Mouse (Mus musculus) myocyte (in vitro differentiated cells): ENCODE measurements around the gene H2-T3. TPM values are rescaled to one million over a fixed set of nuclear protein-coding genes. Genes with fewer than 3 reads are reported as not detected.
A peak's percentile ranks its signal among the peaks of the same experiment; 100 is the strongest.
"Not testable (repeated sequence)": the region's sequence is repeated elsewhere in the genome, so short reads cannot be mapped to it uniquely, and the experiment has no call there.

ENCODE experiments used
- H3K27me3 ChIP-seq: one replicate; pipeline ENCODE4 v1.6.1; 2011; ENCODE audit not compliant: control insufficient read depth, insufficient read depth, insufficient read length
- H3K36me3 ChIP-seq: one replicate; pipeline ENCODE4 v1.6.1; 2011; ENCODE audit not compliant: control insufficient read depth, insufficient read depth
- H3K4me2 ChIP-seq: one replicate; pipeline ENCODE4 v1.6.1; 2011; ENCODE audit warnings: low read depth, control low read depth
- H3K4me3 ChIP-seq: one replicate; pipeline ENCODE4 v1.5.1; 2011; ENCODE audit warnings: mild to moderate bottlenecking, control low read depth, moderate library complexity
- H3K79me2 ChIP-seq: one replicate; pipeline ENCODE4 v1.6.1; 2011; ENCODE audit not compliant: control insufficient read depth, insufficient read depth
- H3ac ChIP-seq: one replicate; pipeline ENCODE4 v1.6.1; 2011; ENCODE audit not compliant: control insufficient read depth, insufficient read length
- CEBPB ChIP-seq: IDR thresholded peaks from 2 replicates; pipeline ENCODE4 v1.6.1; 2011; ENCODE audit warnings: mild to moderate bottlenecking, moderate library complexity; ENCODE audit not compliant: poor library complexity, insufficient read depth, severe bottlenecking
- E2F4 ChIP-seq: IDR thresholded peaks from one replicate; pipeline ENCODE4 v1.6.1; 2011; ENCODE audit warnings: mild to moderate bottlenecking, control low read depth, moderate library complexity; ENCODE audit not compliant: insufficient read depth
- MAX ChIP-seq: IDR thresholded peaks from one replicate; pipeline ENCODE4 v1.6.1; 2011; ENCODE audit warnings: low read depth, mild to moderate bottlenecking, control low read depth
- MYOD1 ChIP-seq, 3 experiments: IDR thresholded peaks; one replicate each; pipeline ENCODE4 v1.6.1; 2011; ENCODE audit warnings: control low read depth in 2 of 3, low read depth in 2 of 3, mild to moderate bottlenecking in 2 of 3, moderate library complexity in 1 of 3; ENCODE audit not compliant: insufficient read length in 2 of 3, control insufficient read depth in 1 of 3
- MYOG ChIP-seq, 3 experiments: IDR thresholded peaks; one replicate each; pipeline ENCODE4 v1.6.1; 2011; ENCODE audit warnings: control low read depth in 2 of 3, low read depth in 2 of 3, mild to moderate bottlenecking in 2 of 3; ENCODE audit not compliant: insufficient read length in 2 of 3, control insufficient read depth in 1 of 3, insufficient read depth in 1 of 3
- POLR2A ChIP-seq: IDR thresholded peaks from one replicate; pipeline ENCODE4 v1.6.1; 2011; ENCODE audit warnings: low read depth, mild to moderate bottlenecking, control low read depth, moderate library complexity; ENCODE audit not compliant: insufficient read length
- POLR2AphosphoS2 ChIP-seq: IDR thresholded peaks from one replicate; pipeline ENCODE4 v1.6.1; 2011; ENCODE audit warnings: low read depth, control low read depth; ENCODE audit not compliant: insufficient read length
- REST ChIP-seq: IDR thresholded peaks from one replicate; pipeline ENCODE4 v1.6.1; 2011; ENCODE audit warnings: mild to moderate bottlenecking, control low read depth, moderate library complexity; ENCODE audit not compliant: insufficient read depth, insufficient read length
- SRF ChIP-seq: IDR thresholded peaks from one replicate; pipeline ENCODE4 v1.6.1; 2011; ENCODE audit warnings: low read depth; ENCODE audit not compliant: control insufficient read depth, insufficient read length
- TCF12 ChIP-seq: IDR thresholded peaks from one replicate; pipeline ENCODE4 v1.6.1; 2011; ENCODE audit warnings: mild to moderate bottlenecking, control low read depth; ENCODE audit not compliant: poor library complexity, insufficient read depth, severe bottlenecking
- TCF3 ChIP-seq: IDR thresholded peaks from one replicate; pipeline ENCODE4 v1.6.1; 2011; ENCODE audit warnings: low read depth, control low read depth; ENCODE audit not compliant: insufficient read length
- USF1 ChIP-seq: IDR thresholded peaks from one replicate; pipeline ENCODE4 v1.6.1; 2011; ENCODE audit warnings: low read depth, mild to moderate bottlenecking, control low read depth, moderate library complexity
- polyA plus RNA-seq: library from polyadenylated mRNA; unstranded; fragments of >200 nt; fragmentation: generic; extraction: Trizol; gene quantifications from one replicate; pipeline ENCODE4 v1.2.1, GENCODE M21; 2012; ENCODE audit warnings: missing spikeins

The H2-T3 gene
- polyA plus RNA-seq, 1 experiment, result not detected

DNA sequence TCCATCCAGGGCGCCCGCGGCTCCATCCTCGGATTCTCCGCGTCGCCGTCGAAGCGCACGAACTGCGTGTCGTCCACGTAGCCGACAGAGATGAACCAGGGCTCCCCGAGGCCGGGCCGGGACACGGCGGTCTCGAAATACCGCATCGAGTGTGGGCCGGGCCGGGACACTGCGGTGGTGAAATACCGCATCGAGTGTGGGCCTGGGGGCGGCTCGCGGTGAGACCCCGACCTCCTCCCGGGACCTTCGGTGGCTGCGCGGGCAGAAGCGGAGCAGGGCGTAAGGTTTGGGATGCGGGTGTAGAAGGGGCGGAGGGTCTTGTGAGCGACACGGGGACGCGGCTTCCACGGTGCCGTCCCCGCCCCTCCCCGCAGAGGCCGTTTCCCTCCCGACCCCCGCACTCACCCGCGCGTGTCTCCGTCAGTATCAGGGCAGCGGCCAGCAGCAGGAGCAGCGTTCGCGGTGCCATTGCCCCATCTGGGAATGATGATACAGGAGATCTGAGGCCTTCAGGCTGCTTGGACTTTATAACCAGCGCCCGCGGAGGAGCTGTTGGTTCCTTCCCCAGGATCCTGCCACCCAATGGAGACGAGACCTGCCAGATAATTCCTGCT is 21.9 kb downstream of the H2-T3 start, which contains the start of gene Gm8909:
Gene Gm8909, minus strand, starts transcription at position 499 of the 614 bp plus-strand sequence.
- Histone ChIP-seq H3K4me2 (peak within 1 kb of the TSS; percentile 58), H3K79me2 (no peaks in the 10 kb centered on the region), H3ac (no peak within 1 kb of the TSS), H3K4me3 (no peak within 1 kb of the TSS), H3K36me3 (no peaks in the 10 kb centered on the region), H3K27me3 (peaks cover 21% of the 10 kb centered on the region)
- TF ChIP-seq SRF (no peak), POLR2AphosphoS2 (no peak), TCF3 (no peak), CEBPB (no peak), USF1 (no peak), E2F4 (no peak), MAX (no peak), TCF12 (no peak), POLR2A (no peak), MYOD1 (IDR thresholded peaks at IDR 0.05; ENCODE audit: control insufficient read depth in 1 of 3, insufficient read length in 2 of 3, low read depth in 2 of 3) (no peak), REST (no peak), MYOG (IDR thresholded peaks at IDR 0.05; ENCODE audit: control insufficient read depth in 1 of 3, insufficient read depth in 1 of 3, insufficient read length in 2 of 3, low read depth in 2 of 3) (no peak)

DNA sequence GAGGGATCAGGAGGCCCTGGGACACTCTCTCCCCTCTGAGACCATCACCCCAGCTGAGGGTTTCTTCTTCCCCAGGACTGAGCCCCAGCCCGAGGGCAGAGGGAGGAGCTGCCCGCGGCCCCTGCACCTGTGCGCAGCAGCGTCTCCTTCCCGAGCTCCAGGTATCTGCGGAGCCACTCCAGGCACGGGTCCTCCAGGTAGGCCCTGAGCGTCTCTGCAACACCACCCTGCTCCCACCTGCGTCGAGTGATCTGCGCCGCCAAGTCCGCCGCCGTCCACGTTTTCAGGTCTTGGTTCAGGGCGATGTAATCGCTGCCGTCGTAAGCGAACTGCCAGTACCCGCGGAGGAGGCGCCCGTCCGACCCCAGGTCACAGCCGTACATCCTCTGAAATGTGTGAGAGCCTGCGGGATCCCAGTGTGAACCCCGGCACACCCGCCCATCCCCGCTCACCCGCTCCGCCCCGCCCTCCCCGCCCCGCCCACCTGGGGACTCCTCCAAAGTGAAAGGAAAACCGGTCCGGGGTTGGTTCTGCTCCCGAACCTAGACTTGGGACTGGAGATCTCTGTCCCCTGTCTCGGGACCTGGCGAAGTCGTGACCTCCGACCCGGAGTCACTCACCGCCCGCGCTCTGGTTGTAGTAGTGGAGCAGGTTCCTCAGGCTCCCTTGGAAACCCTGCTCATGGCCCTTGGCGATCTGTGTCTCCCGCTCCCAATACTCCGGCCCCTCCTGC is 22.6 kb downstream of the H2-T3 start:
- H3K27me3 ChIP-seq, result peaks cover 22% of the 10 kb centered on the region
- H3K36me3 ChIP-seq, result no peaks in the 10 kb centered on the region
- H3K4me2 ChIP-seq, result peak overlapping the region; percentile 58
- H3K79me2 ChIP-seq, result no peaks in the 10 kb centered on the region
- no peak overlapping the region for H3K4me3 ChIP-seq
- TF ChIP-seq E2F4, result no peak
- no peak for TF ChIP-seq SRF
- no peak for TF ChIP-seq TCF3
- TF ChIP-seq TCF12, result no peak
- TF ChIP-seq POLR2A, result no peak
- no peak for TF ChIP-seq POLR2AphosphoS2
- no peak for TF ChIP-seq MYOD1 (IDR thresholded peaks at IDR 0.05; ENCODE audit: control insufficient read depth in 1 of 3, insufficient read length in 2 of 3, low read depth in 2 of 3)
- TF ChIP-seq USF1, result no peak
- TF ChIP-seq MYOG (IDR thresholded peaks at IDR 0.05; ENCODE audit: control insufficient read depth in 1 of 3, insufficient read depth in 1 of 3, insufficient read length in 2 of 3, low read depth in 2 of 3), result no peak
- TF ChIP-seq MAX, result no peak
- no peak for TF ChIP-seq REST
- no peak for TF ChIP-seq CEBPB
- H3ac ChIP-seq, result no peak overlapping the region

DNA sequence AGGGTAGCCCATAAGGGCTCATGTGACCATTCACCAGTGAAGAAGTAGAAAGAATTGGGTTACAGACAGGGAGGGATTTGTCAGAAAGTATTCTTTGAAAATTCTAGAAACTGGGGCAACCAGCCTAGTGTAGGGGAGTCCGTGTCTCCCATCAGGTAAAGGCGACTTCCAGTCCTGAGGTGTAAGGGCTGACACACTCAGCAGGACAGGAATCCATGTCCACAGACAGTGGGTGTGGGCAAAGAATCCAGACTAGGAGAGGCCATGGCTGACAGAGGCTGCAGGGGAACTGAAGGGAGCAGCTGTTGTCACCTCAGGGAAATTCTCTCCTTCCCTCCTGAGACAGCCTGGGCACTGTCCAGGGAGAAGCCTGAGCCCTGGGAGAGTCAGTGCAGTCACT is 23.2 kb downstream of the H2-T3 start:
- H3K4me2 ChIP-seq, H3ac ChIP-seq, H3K4me3 ChIP-seq, H3K36me3 ChIP-seq, H3K79me2 ChIP-seq: not testable (repeated sequence)
- H3K27me3 ChIP-seq, result peaks cover 27% of the 10 kb centered on the region

DNA sequence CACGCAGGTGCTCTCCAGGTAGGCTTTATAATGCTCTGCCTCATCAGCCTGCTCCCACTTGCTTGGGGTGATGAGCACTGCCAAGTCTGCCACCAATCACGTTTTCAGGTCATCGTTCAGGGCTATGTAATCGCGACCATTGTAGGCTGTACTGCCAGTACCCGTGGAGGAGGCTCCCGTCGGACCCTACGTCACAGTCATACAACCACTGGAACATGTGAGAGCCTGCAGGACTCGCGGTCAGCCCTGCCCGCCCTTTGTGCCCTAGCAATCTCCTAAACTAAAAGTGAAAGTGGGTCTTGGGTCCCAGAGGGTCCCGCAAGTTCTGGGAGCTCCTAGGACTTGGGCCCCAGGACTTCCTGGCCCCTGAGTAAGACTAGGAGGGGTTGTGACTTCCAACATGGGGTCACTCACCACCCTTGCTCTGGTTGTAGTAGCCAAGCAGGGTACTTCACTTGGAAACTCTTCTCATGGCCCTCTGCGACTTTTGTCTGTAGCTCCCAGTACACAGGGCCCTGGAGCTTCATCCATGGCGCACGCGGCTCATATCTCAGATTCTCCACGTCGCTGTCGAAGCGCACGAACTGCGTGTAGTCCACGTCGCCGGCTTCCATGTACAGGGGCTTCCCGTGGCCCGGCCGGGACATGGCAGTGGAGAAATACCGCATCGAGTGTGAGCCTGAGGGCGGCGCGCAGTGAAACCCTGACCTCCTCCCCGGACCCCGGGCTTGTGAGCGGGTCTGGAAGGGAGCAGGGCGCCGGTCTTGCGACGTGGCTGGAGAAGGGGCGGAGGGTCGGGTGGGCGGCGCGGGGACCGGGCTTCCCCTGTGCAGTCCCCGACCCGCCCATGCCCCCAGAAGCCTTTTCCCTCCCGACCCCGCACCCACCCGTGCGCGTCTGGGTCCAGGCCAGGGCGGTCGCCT is 28.7 kb downstream of the H2-T3 start:
- Histone ChIP-seq H3K79me2 (no peaks in the 10 kb centered on the region), H3ac (no peak overlapping the region), H3K4me3 (no peak overlapping the region), H3K36me3 (no peaks in the 10 kb centered on the region), H3K4me2 (peak overlapping the region; percentile 18), H3K27me3 (peaks cover 35% of the 10 kb centered on the region)
- TF ChIP-seq TCF3 (no peak), SRF (no peak), E2F4 (no peak), POLR2A (no peak), USF1 (no peak), MAX (no peak), MYOG (IDR thresholded peaks at IDR 0.05; ENCODE audit: control insufficient read depth in 1 of 3, insufficient read depth in 1 of 3, insufficient read length in 2 of 3, low read depth in 2 of 3) (no peak), CEBPB (no peak), TCF12 (no peak), POLR2AphosphoS2 (no peak), REST (no peak), MYOD1 (IDR thresholded peaks at IDR 0.05; ENCODE audit: control insufficient read depth in 1 of 3, insufficient read length in 2 of 3, low read depth in 2 of 3) (no peak)

DNA sequence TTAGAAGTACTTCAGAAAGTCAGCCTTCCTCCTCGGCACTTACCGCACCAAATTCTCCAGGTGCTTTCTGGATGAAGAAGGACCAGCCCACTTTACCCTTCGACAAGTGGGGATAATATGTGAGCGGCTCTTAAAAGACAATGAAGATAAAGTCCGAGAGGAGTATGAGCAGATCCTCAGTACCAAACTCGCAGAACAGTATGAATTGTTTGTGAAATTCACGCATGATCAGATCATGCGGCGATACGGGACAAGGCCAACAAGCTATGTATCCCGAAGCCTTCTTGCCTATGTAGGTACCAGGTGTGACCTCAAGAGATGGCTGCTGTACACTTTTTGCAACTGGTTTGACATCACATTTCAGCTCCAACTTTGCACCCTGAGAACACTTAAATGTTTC is 31.8 kb downstream of the H2-T3 start:
- not testable (repeated sequence) for H3K36me3 ChIP-seq, H3K79me2 ChIP-seq, H3K4me3 ChIP-seq, H3K4me2 ChIP-seq, H3ac ChIP-seq
- H3K27me3 ChIP-seq, result peaks cover 37% of the 10 kb centered on the region

DNA sequence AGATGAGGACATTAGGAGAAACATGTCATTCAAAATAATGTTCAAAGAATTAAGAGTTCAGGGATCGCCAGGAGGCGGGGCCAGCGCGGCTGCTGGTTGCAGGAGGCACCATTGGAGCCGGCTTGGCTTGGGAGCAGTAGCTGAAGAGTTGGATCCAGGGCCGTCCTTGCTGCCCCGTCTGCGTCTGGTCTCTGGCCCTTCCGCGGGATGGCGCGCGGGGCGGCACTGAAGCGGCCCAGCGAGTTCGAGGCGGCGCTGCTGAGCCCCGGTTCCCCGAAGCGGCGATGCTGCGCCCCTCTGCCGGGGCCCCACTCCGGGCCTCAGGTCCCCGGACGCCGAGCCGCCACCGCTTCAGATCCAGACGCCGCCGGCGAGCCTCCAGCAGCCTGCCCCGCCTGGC is 32.3 kb downstream of the H2-T3 start:
- H3K27me3 ChIP-seq, result peaks cover 37% of the 10 kb centered on the region
- not testable (repeated sequence) for H3K4me2 ChIP-seq, H3ac ChIP-seq, H3K79me2 ChIP-seq, H3K4me3 ChIP-seq, H3K36me3 ChIP-seq
